Mouse (Mus musculus) E14TG2a.4 (cell line): ENCODE measurements around the gene Cacna1d.

Source experiments
- H3K27me3 ChIP-seq: 2 replicates; pipeline ENCODE4 v1.6.1; 2014; ENCODE audit warnings: low read length, control low read depth; ENCODE audit not compliant: insufficient read depth
- H3K36me3 ChIP-seq: 2 replicates; pipeline ENCODE4 v1.6.1; 2014; ENCODE audit warnings: low read length, control low read depth; ENCODE audit not compliant: insufficient read depth
- H3K4me1 ChIP-seq: replicated peaks from 2 replicates; pipeline ENCODE4 v1.6.1; 2014; ENCODE audit warnings: low read depth, low read length, control low read depth
- H3K4me3 ChIP-seq: replicated peaks from 2 replicates; pipeline ENCODE4 v1.5.1; 2014; ENCODE audit warnings: mild to moderate bottlenecking, low read length
- H3K9me3 ChIP-seq: 2 replicates; pipeline ENCODE4 v1.6.1; 2014; ENCODE audit warnings: low read length, control low read depth
- CTCF ChIP-seq: conservative IDR thresholded peaks from 2 replicates; pipeline ENCODE4 v1.5.1; 2014; ENCODE audit warnings: low read length
- NANOG ChIP-seq: IDR thresholded peaks from 2 replicates; pipeline ENCODE4 v1.6.1; 2014; ENCODE audit warnings: borderline replicate concordance, low read length, mixed read lengths
- POU5F1 ChIP-seq: IDR thresholded peaks from 2 replicates; pipeline ENCODE4 v1.6.1; 2014; ENCODE audit warnings: low read length, borderline replicate concordance

Cacna1d gene

DNA sequence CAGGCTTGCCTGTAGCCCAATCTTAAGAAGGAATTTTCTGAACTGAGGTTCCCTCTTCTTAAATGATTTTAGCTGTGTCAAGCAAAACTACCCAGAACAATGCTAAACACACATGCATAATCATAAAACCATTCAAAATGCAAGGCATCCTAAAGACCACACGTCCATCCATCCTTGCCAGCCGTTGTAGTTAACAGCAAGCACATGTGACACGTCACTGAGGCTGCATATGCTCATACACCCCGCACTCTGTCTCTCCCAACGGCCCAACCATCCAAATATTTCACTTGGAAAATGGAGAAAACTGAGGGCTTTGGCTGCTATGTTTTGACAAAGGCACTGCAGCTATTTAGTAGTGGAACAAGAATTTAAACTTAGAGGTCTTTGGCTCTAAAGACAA lies 220.9 kb downstream of the Cacna1d start:
- Histone ChIP-seq H3K9me3 (no peaks in the 10 kb centered on the region), H3K36me3 (no peaks in the 10 kb centered on the region), H3K4me1 (no peaks in the 10 kb centered on the region), H3K4me3 (no peak overlapping the region), H3K27me3 (0 out of 2 replicates have a peak, but pooled peaks cover 7% of the 10 kb centered on the region)
- TF ChIP-seq NANOG (no peak), CTCF (no peak), POU5F1 (no peak)

DNA sequence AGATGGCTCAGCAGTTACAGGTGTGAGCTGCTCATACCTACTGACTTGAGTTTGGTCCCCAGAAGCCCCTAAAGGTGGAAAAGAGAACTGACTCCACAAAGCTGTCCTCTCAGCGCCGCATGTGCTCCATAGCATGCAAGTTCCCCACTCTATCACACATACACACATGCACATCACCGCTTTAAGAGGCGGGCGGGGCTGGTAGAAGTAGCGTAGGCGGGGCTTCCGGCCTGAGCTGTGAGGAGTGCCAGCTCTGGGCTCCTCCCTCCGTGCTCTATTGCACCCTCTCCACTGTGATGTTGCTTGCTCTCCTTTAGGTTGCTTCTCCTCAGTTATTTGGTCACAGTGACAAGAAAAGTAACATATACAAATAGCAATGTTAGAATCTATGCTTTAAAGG lies 225.5 kb downstream of the Cacna1d start:
- no peak overlapping the region for H3K4me3 ChIP-seq
- 0 out of 2 replicates have a peak, but pooled peaks cover 5% of the 10 kb centered on the region for H3K27me3 ChIP-seq
- no peaks in the 10 kb centered on the region for H3K9me3 ChIP-seq
- no peaks in the 10 kb centered on the region for H3K4me1 ChIP-seq
- no peaks in the 10 kb centered on the region for H3K36me3 ChIP-seq
- no peak for TF ChIP-seq NANOG

- TF ChIP-seq POU5F1, result no peak
- no peak for TF ChIP-seq CTCF
- TF ChIP-seq NANOG, result no peak
- Histone ChIP-seq H3K4me1 (no peaks in the 10 kb centered on the region), H3K27me3 (no peaks in the 10 kb centered on the region), H3K36me3 (no peaks in the 10 kb centered on the region), H3K9me3 (no peaks in the 10 kb centered on the region), H3K4me3 (no peak overlapping the region)
Measured at GRCm38 (mm10) chr14:30261561-30262251, 229.5 kb downstream of the Cacna1d start.

DNA sequence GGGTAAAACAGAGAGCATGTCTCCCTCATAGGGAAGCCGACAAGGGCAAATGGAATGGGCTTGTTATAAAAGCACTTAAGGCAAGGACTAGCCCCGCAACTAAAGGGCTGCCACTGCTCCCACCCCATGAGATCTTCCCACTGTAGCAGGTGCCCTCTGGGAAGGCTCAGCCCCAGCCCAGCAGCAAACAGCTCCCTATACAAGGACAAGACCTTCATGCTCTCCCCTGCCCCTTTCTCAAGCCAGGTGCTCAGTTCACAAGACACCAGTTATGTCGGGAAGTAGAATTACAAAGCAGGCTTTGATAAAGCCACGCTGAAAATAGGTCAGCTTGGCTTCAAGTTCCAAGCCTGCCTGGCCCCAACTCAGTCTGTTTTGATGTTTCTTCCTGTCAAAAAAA lies 233.6 kb downstream of the Cacna1d start:
- no peaks in the 10 kb centered on the region for H3K36me3 ChIP-seq
- H3K9me3 ChIP-seq, result no peaks in the 10 kb centered on the region
- no peaks in the 10 kb centered on the region for H3K27me3 ChIP-seq
- TF ChIP-seq POU5F1, result no peak
- no peak for TF ChIP-seq CTCF
- TF ChIP-seq NANOG, result no peak
- no peaks in the 10 kb centered on the region for H3K4me1 ChIP-seq
- no peak overlapping the region for H3K4me3 ChIP-seq

DNA sequence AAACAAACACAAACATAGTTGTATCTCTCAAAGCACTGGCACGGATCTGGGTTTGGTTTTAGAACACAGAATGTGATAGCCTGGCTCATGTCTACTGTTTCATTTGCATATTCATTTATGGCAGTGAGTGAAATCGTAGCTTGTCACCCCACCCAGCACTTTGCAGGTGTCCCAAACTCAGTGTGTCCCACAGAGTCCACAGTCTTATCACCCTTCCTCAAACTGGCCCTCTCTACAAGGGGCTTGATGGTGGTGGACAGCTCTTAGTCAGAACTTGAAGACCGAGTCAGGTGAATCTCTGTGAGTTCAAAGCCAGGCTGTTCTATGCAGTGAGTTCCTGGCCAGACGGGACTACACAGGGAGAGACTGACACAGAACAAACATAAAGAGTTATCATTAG lies 234.8 kb downstream of the Cacna1d start:
- H3K27me3 ChIP-seq, result no peaks in the 10 kb centered on the region
- no peaks in the 10 kb centered on the region for H3K9me3 ChIP-seq
- no peaks in the 10 kb centered on the region for H3K4me1 ChIP-seq
- H3K4me3 ChIP-seq, result no peak overlapping the region
- no peaks in the 10 kb centered on the region for H3K36me3 ChIP-seq
- no peak for TF ChIP-seq POU5F1
- no peak for TF ChIP-seq NANOG
- TF ChIP-seq CTCF, result no peak

- H3K36me3 ChIP-seq, result no peaks in the 10 kb centered on the region
- no peak overlapping the region for H3K4me3 ChIP-seq
- no peak for TF ChIP-seq CTCF
- TF ChIP-seq POU5F1, result no peak
- no peaks in the 10 kb centered on the region for H3K27me3 ChIP-seq
- H3K4me1 ChIP-seq, result no peaks in the 10 kb centered on the region
- no peaks in the 10 kb centered on the region for H3K9me3 ChIP-seq
Measured at GRCm38 (mm10) chr14:30255701-30256400, 235.4 kb downstream of the Cacna1d start.

- no peak overlapping the region for H3K4me3 ChIP-seq
- H3K36me3 ChIP-seq, result no peaks in the 10 kb centered on the region
- no peak for TF ChIP-seq POU5F1
- no peak for TF ChIP-seq NANOG
- no peak for TF ChIP-seq CTCF
- no peaks in the 10 kb centered on the region for H3K4me1 ChIP-seq
- H3K9me3 ChIP-seq, result no peaks in the 10 kb centered on the region
- no peaks in the 10 kb centered on the region for H3K27me3 ChIP-seq
Measured at GRCm38 (mm10) chr14:30254776-30255175, 236.5 kb downstream of the Cacna1d start.

- Histone ChIP-seq H3K27me3 (no peaks in the 10 kb centered on the region), H3K4me3 (no peak overlapping the region), H3K4me1 (no peaks in the 10 kb centered on the region), H3K9me3 (no peaks in the 10 kb centered on the region), H3K36me3 (no peaks in the 10 kb centered on the region)
- TF ChIP-seq CTCF, result no peak
- no peak for TF ChIP-seq POU5F1
- no peak for TF ChIP-seq NANOG
Measured at GRCm38 (mm10) chr14:30252824-30253223, 238.4 kb downstream of the Cacna1d start.

- no peaks in the 10 kb centered on the region for H3K9me3 ChIP-seq
- no peaks in the 10 kb centered on the region for H3K27me3 ChIP-seq
- H3K36me3 ChIP-seq, result no peaks in the 10 kb centered on the region
- TF ChIP-seq NANOG (no peak), CTCF (no peak), POU5F1 (no peak)
- no peaks in the 10 kb centered on the region for H3K4me1 ChIP-seq
- no peak overlapping the region for H3K4me3 ChIP-seq
Measured at GRCm38 (mm10) chr14:30251351-30251750, 239.9 kb downstream of the Cacna1d start.

- Histone ChIP-seq H3K4me3 (no peak overlapping the region), H3K36me3 (no peaks in the 10 kb centered on the region), H3K4me1 (no peaks in the 10 kb centered on the region), H3K27me3 (no peaks in the 10 kb centered on the region), H3K9me3 (no peaks in the 10 kb centered on the region)
- TF ChIP-seq CTCF (no peak), POU5F1 (no peak), NANOG (no peak)
Measured at GRCm38 (mm10) chr14:30249591-30249990, 241.7 kb downstream of the Cacna1d start.
